Mouse (Mus musculus): ENCODE data around the gene Apool. TPM values are rescaled to one million over a fixed set of nuclear protein-coding genes. Genes with fewer than 3 reads are reported as not detected.
"Not testable (repeated sequence)": the region's sequence is repeated elsewhere in the genome, so short reads cannot be mapped to it uniquely, and the experiment has no call there.

Apool gene
- polyA plus RNA-seq, 1 experiment from 2014 or later = 72.5 TPM

GRCm38 (mm10) chrX:112368426-112368825, 57.3 kb downstream of the Apool start:
- no peak overlapping the region for H3K4me3 ChIP-seq (ENCODE audit: low read depth, low read length)
- 39% methylated on average over 4 of the region's 4 CpGs for WGBS (ENCODE audit: insufficient replicate concordance)
- H3K9ac ChIP-seq (ENCODE audit: low read depth, low read length) = no peak overlapping the region
- H3K4me2 ChIP-seq = no peak overlapping the region
- H3K4me1 ChIP-seq (ENCODE audit: control insufficient read depth, insufficient read depth, low read length) = no peaks in the 10 kb centered on the region
- no peak overlapping the region for H3K27ac ChIP-seq (ENCODE audit: low read depth, low read length)
- H3K36me3 ChIP-seq (ENCODE audit: control insufficient read depth, insufficient read depth, low read length) = no peaks in the 10 kb centered on the region
- peaks cover 6% of the 10 kb centered on the region for H3K9me3 ChIP-seq (replicated peaks; ENCODE audit: control insufficient read depth, low read length)
- H3K27me3 ChIP-seq (ENCODE audit: control insufficient read depth, insufficient read depth, low read length) = no peaks in the 10 kb centered on the region
- ATAC-seq (replicated peaks; ENCODE audit: insufficient number of reproducible peaks, low FRiP score, low TSS enrichment) = no peak

- not testable (repeated sequence) for H3K4me2 ChIP-seq; H3K27me3 ChIP-seq (ENCODE audit: control insufficient read depth, insufficient read depth, low read length); H3K9me3 ChIP-seq (replicated peaks; ENCODE audit: control insufficient read depth, low read length); H3K4me3 ChIP-seq (ENCODE audit: low read depth, low read length); H3K4me1 ChIP-seq (ENCODE audit: control insufficient read depth, insufficient read depth, low read length); H3K9ac ChIP-seq (ENCODE audit: low read depth, low read length); H3K27ac ChIP-seq (ENCODE audit: low read depth, low read length); H3K36me3 ChIP-seq (ENCODE audit: control insufficient read depth, insufficient read depth, low read length)
- 74% methylated on average over 5 of the region's 5 CpGs for WGBS (ENCODE audit: insufficient replicate concordance)
- ATAC-seq (replicated peaks; ENCODE audit: insufficient number of reproducible peaks, low FRiP score, low TSS enrichment) = peak; percentile 99
These were observed 59.7 kb downstream of the Apool start for GRCm38 (mm10) chrX:112370577-112371410.

- no peak within 1 kb of the TSS for H3K27ac ChIP-seq (ENCODE audit: low read depth, low read length)
- WGBS (ENCODE audit: insufficient replicate concordance) = 81% methylated on average over 3 of the region's 3 CpGs
- H3K4me2 ChIP-seq = no peak within 1 kb of the TSS
- H3K4me3 ChIP-seq (ENCODE audit: low read depth, low read length) = no peak within 1 kb of the TSS
- no peaks in the 10 kb centered on the region for H3K27me3 ChIP-seq (ENCODE audit: control insufficient read depth, insufficient read depth, low read length)
- no peak for ATAC-seq (replicated peaks; ENCODE audit: insufficient number of reproducible peaks, low FRiP score, low TSS enrichment)
- no peaks in the 10 kb centered on the region for H3K36me3 ChIP-seq (ENCODE audit: control insufficient read depth, insufficient read depth, low read length)
- no peaks in the 10 kb centered on the region for H3K4me1 ChIP-seq (ENCODE audit: control insufficient read depth, insufficient read depth, low read length)
- H3K9ac ChIP-seq (ENCODE audit: low read depth, low read length) = no peak within 1 kb of the TSS
- H3K9me3 ChIP-seq (replicated peaks; ENCODE audit: control insufficient read depth, low read length) = no peaks in the 10 kb centered on the region
These were observed 95.5 kb downstream of the Apool start, which contains the start of gene Satl1 for GRCm38 (mm10) chrX:112406679-112407078. Gene Satl1, minus strand, starts transcription at chrX:112406779.

DNA sequence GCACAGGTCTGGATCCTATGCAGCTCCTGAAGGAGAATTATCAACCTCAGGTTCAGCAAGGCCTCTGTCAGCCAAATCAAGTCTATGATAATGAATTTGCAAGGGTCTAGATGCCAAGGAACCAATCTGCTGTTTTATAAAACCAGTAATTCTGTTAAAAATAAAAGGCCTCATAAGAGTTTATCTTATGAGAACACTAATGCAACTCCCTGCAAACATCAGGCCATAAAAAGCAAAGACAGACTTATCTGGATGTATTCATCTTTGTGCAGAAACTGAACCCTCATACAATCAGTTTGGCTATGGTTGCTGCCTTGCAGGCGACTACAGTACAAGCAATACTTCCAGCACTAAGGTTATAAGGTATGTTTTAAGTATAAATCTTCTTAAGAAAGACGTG, 101.2 kb downstream of the Apool start:
- no peaks in the 10 kb centered on the region for H3K4me1 ChIP-seq (ENCODE audit: control insufficient read depth, insufficient read depth, low read length)
- H3K9me3 ChIP-seq (replicated peaks; ENCODE audit: control insufficient read depth, low read length) = no peaks in the 10 kb centered on the region
- ATAC-seq (replicated peaks; ENCODE audit: insufficient number of reproducible peaks, low FRiP score, low TSS enrichment) = no peak
- H3K27ac ChIP-seq (ENCODE audit: low read depth, low read length) = no peak overlapping the region
- no peaks in the 10 kb centered on the region for H3K36me3 ChIP-seq (ENCODE audit: control insufficient read depth, insufficient read depth, low read length)
- H3K27me3 ChIP-seq (ENCODE audit: control insufficient read depth, insufficient read depth, low read length) = no peaks in the 10 kb centered on the region
- no peak overlapping the region for H3K4me3 ChIP-seq (ENCODE audit: low read depth, low read length)
- WGBS (ENCODE audit: insufficient replicate concordance) = 66% methylated on average over 2 of the region's 2 CpGs
- no peak overlapping the region for H3K4me2 ChIP-seq
- no peak overlapping the region for H3K9ac ChIP-seq (ENCODE audit: low read depth, low read length)

Other genes with a start within 250 kb of the Apool start
- gene 4933403O08Rik, start 72.3 kb upstream of the Apool start, polyA plus RNA-seq (2014; fragmentation: Nextera tagmentation; extraction: Ambion mirVana) = 0.16 TPM in 1 of 2 replicates, not detected in the other
- not detected in 2 replicates for gene Satl1, start 95.4 kb downstream of the Apool start, polyA plus RNA-seq (2014; fragmentation: Nextera tagmentation; extraction: Ambion mirVana)
- gene 2010106E10Rik, start 183.9 kb downstream of the Apool start, polyA plus RNA-seq (2014; fragmentation: Nextera tagmentation; extraction: Ambion mirVana) = not detected in 2 replicates